Mouse (Mus musculus) intestine, postnatal 0 days (tissue): ENCODE measurements around the gene Svopl. TPM values are rescaled to one million over a fixed set of nuclear protein-coding genes. Genes with fewer than 3 reads are reported as not detected.

Source experiments
- ATAC-seq: fragments of 200-750 bp; cut with Nextera tagmentation; 2 replicates; pipeline ENCODE4 v1.8.0; 2017; ENCODE audit warnings: mild to moderate bottlenecking, moderate TSS enrichment, moderate library complexity
- H3K27ac ChIP-seq: fragments of 300-500 bp; sonication (generic); 2 replicates; pipeline ENCODE4 v1.5.1; 2014; ENCODE audit warnings: mild to moderate bottlenecking, low read depth, low read length, moderate library complexity
- H3K27me3 ChIP-seq: fragments of 300-500 bp; sonication (generic); replicated peaks from 2 replicates; pipeline ENCODE4 v1.6.1; 2014; ENCODE audit warnings: low read length, mixed read lengths; ENCODE audit not compliant: control insufficient read depth, insufficient read depth
- H3K36me3 ChIP-seq: fragments of 300-500 bp; sonication (generic); 2 replicates; pipeline ENCODE4 v1.6.1; 2014; ENCODE audit warnings: mild to moderate bottlenecking, moderate library complexity; ENCODE audit not compliant: control insufficient read depth, insufficient read depth
- H3K4me1 ChIP-seq: fragments of 300-500 bp; sonication (generic); replicated peaks from 2 replicates; pipeline ENCODE4 v1.6.1; 2014; ENCODE audit warnings: antibody characterized with exemption, low read length, mixed read lengths; ENCODE audit not compliant: control insufficient read depth, insufficient read depth
- H3K4me2 ChIP-seq: fragments of 300-500 bp; sonication (generic); replicated peaks from 2 replicates; pipeline ENCODE4 v1.6.1; 2014; ENCODE audit warnings: low read depth, mild to moderate bottlenecking, moderate library complexity
- H3K4me3 ChIP-seq: fragments of 300-500 bp; sonication (generic); 2 replicates; pipeline ENCODE4 v1.5.1; 2014; ENCODE audit warnings: low read depth, low read length
- H3K9ac ChIP-seq: fragments of 300-500 bp; sonication (generic); 2 replicates; pipeline ENCODE4 v1.6.1; 2014; ENCODE audit warnings: mild to moderate bottlenecking, low read depth, low read length
- H3K9me3 ChIP-seq: fragments of 300-500 bp; sonication (generic); 2 replicates; pipeline ENCODE4 v1.6.1; 2016; ENCODE audit warnings: mixed run types; ENCODE audit not compliant: control insufficient read depth
- CTCF ChIP-seq: sonication (generic); IDR thresholded peaks from 2 replicates; pipeline ENCODE4 v1.5.1; 2016; ENCODE audit warnings: low read depth, mild to moderate bottlenecking, control low read depth, antibody characterized with exemption, moderate library complexity
- WGBS: fragments of 180-500 bp; shearing (Covaris S2); extraction: QIAGEN DNeasy Blood & Tissue Kit; methylation state at CpG from one replicate; pipeline ENCODE4 v1.1.7; 2014; 5-methylcytosine and 5-hydroxymethylcytosine counted together
- polyA plus RNA-seq: library from polyadenylated mRNA; unstranded; fragments of >200 nt; fragmentation: Nextera tagmentation; extraction: Ambion mirVana; gene quantifications from 2 replicates; pipeline ENCODE4 v1.2.1, GENCODE M21; 2015

Svopl gene
- polyA plus RNA-seq, 1 experiment from 2014 or later: 0.68 TPM

- H3K9me3 ChIP-seq: no peaks in the 10 kb centered on the region
- H3K4me1 ChIP-seq: no peaks in the 10 kb centered on the region
- no peaks in the 10 kb centered on the region for H3K36me3 ChIP-seq
- H3K27ac ChIP-seq: no peak overlapping the region
- no peak overlapping the region for H3K9ac ChIP-seq
- H3K27me3 ChIP-seq: no peaks in the 10 kb centered on the region
- 86% methylated on average over 4 of the region's 4 CpGs for WGBS
- no peak overlapping the region for H3K4me3 ChIP-seq
- H3K4me2 ChIP-seq: no peak overlapping the region
- ATAC-seq: no peak
- TF ChIP-seq CTCF: no peak
Measured at GRCm38 (mm10) chr6:38048003-38048402, 1.2 kb upstream of the Svopl start.

- H3K9ac ChIP-seq: no peak overlapping the region
- no peak for TF ChIP-seq CTCF
- no peak overlapping the region for H3K4me3 ChIP-seq
- H3K4me2 ChIP-seq: no peak overlapping the region
- no peaks in the 10 kb centered on the region for H3K27me3 ChIP-seq
- no peak for ATAC-seq
- no peaks in the 10 kb centered on the region for H3K9me3 ChIP-seq
- H3K27ac ChIP-seq: no peak overlapping the region
- 0 out of 2 replicates have a peak, but pooled peaks cover 3% of the 10 kb centered on the region for H3K4me1 ChIP-seq
- no peaks in the 10 kb centered on the region for H3K36me3 ChIP-seq
- 73% methylated on average over 5 of the region's 5 CpGs for WGBS
Measured at GRCm38 (mm10) chr6:38032801-38033566, 13.8 kb downstream of the Svopl start.

GRCm38 (mm10) chr6:38031924-38032540 is 14.8 kb downstream of the Svopl start:
- H3K36me3 ChIP-seq: no peaks in the 10 kb centered on the region
- no peak for TF ChIP-seq CTCF
- H3K4me1 ChIP-seq: 0 out of 2 replicates have a peak, but pooled peaks cover 3% of the 10 kb centered on the region
- no peaks in the 10 kb centered on the region for H3K9me3 ChIP-seq
- H3K27ac ChIP-seq: no peak overlapping the region
- no peak overlapping the region for H3K9ac ChIP-seq
- no peak overlapping the region for H3K4me2 ChIP-seq
- H3K27me3 ChIP-seq: no peaks in the 10 kb centered on the region
- H3K4me3 ChIP-seq: no peak overlapping the region
- ATAC-seq: no peak
- 42% methylated on average over 7 of the region's 7 CpGs for WGBS

- TF ChIP-seq CTCF: no peak
- Histone ChIP-seq H3K9ac (no peak overlapping the region), H3K4me3 (no peak overlapping the region), H3K4me1 (0 out of 2 replicates have a peak, but pooled peaks cover 3% of the 10 kb centered on the region), H3K4me2 (no peak overlapping the region), H3K27ac (no peak overlapping the region), H3K9me3 (no peaks in the 10 kb centered on the region), H3K27me3 (no peaks in the 10 kb centered on the region), H3K36me3 (no peaks in the 10 kb centered on the region)
- ATAC-seq: no peak
- WGBS: 59% methylated on average over 2 of the region's 2 CpGs
Measured at GRCm38 (mm10) chr6:38028205-38028604, 18.6 kb downstream of the Svopl start.

GRCm38 (mm10) chr6:38027771-38028170 is 19.0 kb downstream of the Svopl start:
- WGBS: 47% methylated on average over 1 of the region's 1 CpGs
- H3K9me3 ChIP-seq: no peaks in the 10 kb centered on the region
- H3K4me1 ChIP-seq: 0 out of 2 replicates have a peak, but pooled peaks cover 3% of the 10 kb centered on the region
- no peak overlapping the region for H3K27ac ChIP-seq
- no peak overlapping the region for H3K9ac ChIP-seq
- ATAC-seq: no peak
- no peak overlapping the region for H3K4me3 ChIP-seq
- H3K4me2 ChIP-seq: no peak overlapping the region
- H3K27me3 ChIP-seq: no peaks in the 10 kb centered on the region
- no peaks in the 10 kb centered on the region for H3K36me3 ChIP-seq
- no peak for TF ChIP-seq CTCF

GRCm38 (mm10) chr6:38023284-38023683 is 23.5 kb downstream of the Svopl start:
- Histone ChIP-seq H3K4me3 (no peak overlapping the region), H3K4me1 (no peaks in the 10 kb centered on the region), H3K9ac (no peak overlapping the region), H3K27me3 (no peaks in the 10 kb centered on the region), H3K9me3 (no peaks in the 10 kb centered on the region), H3K27ac (no peak overlapping the region), H3K4me2 (no peak overlapping the region), H3K36me3 (no peaks in the 10 kb centered on the region)
- 33% methylated on average over 7 of the region's 7 CpGs for WGBS
- ATAC-seq: no peak
- no peak for TF ChIP-seq CTCF
